ENCODE assay signal across 8 mouse cellular contexts in genomic region chr4:59548560-59549174, GRCm38 (mm10). TPM values are rescaled to one million over a fixed set of nuclear protein-coding genes. Genes with fewer than 3 reads are reported as not detected.
DNase-seq lines count a peak whose midpoint lies in the region; ATAC-seq and TF ChIP-seq lines count a peak whose summit lies in the region.

No protein-coding gene starts in this region.

- H3K4me2 ChIP-seq in heart, embryonic 12.5 days = peak overlapping the region; percentile 87
- peak overlapping the region; percentile 68 for H3K4me2 ChIP-seq in kidney, embryonic 16.5 days (replicated peaks; ENCODE audit: low read depth, low read length)
- H3K4me2 ChIP-seq in liver, embryonic 12.5 days = peak overlapping the region; percentile 83
- H3K4me2 ChIP-seq in stomach, postnatal 0 days (replicated peaks; ENCODE audit: low read depth) = peak overlapping the region; percentile 58

- WGBS in heart, embryonic 12.5 days = under 1% methylated on average over 70 of the region's 83 CpGs
- WGBS in kidney, embryonic 16.5 days = under 1% methylated on average over 73 of the region's 83 CpGs
- WGBS in liver, embryonic 12.5 days (ENCODE audit: insufficient replicate concordance) = under 1% methylated on average over 76 of the region's 83 CpGs
- under 1% methylated on average over 67 of the region's 83 CpGs for WGBS in stomach, postnatal 0 days

- H3K27ac ChIP-seq in bone marrow macrophage, adult 2 months (ENCODE audit: insufficient read depth, low read depth, low read length) = peak overlapping the region; percentile 95
- peak overlapping the region; percentile 95 for H3K27ac ChIP-seq in heart, embryonic 12.5 days (ENCODE audit: poor library complexity, severe bottlenecking)
- peak overlapping the region; percentile 93 for H3K27ac ChIP-seq in kidney, embryonic 16.5 days (ENCODE audit: low read length)
- peak overlapping the region; percentile 100 for H3K27ac ChIP-seq in liver, embryonic 12.5 days
- H3K27ac ChIP-seq in stomach, postnatal 0 days (replicated peaks) = peak overlapping the region; percentile 99

- ATAC-seq in CD4-positive, CD25-positive, alpha-beta regulatory T cell, adult 4 months = peak; percentile 65
- ATAC-seq in erythroblast, adult 5-6 weeks (replicated peaks; ENCODE audit: low FRiP score, poor library complexity, severe bottlenecking) = peak; percentile 62
- peak; percentile 84 for ATAC-seq in heart, embryonic 12.5 days (ENCODE audit: insufficient number of reproducible peaks, low FRiP score)
- ATAC-seq in kidney, embryonic 16.5 days (ENCODE audit: low FRiP score, low TSS enrichment) = peak; percentile 84
- ATAC-seq in liver, embryonic 12.5 days = peak; percentile 71
- peak; percentile 79 for ATAC-seq in stomach, postnatal 0 days (ENCODE audit: low FRiP score, low TSS enrichment)

- peak; percentile 67 to 78 for DNase-seq in natural killer cell, adult 2 months (ENCODE audit: low spot score in 2 of 2)
- DNase-seq in stomach, postnatal 0 days (ENCODE audit: low spot score) = peak; percentile 87

- no peak for TF ChIP-seq POLR2A in bone marrow macrophage, adult 2 months (IDR thresholded peaks at IDR 0.05; ENCODE audit: borderline replicate concordance, low read depth, low read length)

- no peaks in the 10 kb centered on the region for H3K27me3 ChIP-seq in heart, embryonic 12.5 days (replicated peaks)
- no peaks in the 10 kb centered on the region for H3K27me3 ChIP-seq in kidney, embryonic 16.5 days (ENCODE audit: insufficient read depth, low read length)
- H3K27me3 ChIP-seq in liver, embryonic 12.5 days (replicated peaks) = no peaks in the 10 kb centered on the region
- H3K27me3 ChIP-seq in stomach, postnatal 0 days (ENCODE audit: control insufficient read depth, insufficient read depth, low read length) = no peaks in the 10 kb centered on the region

- peak overlapping the region; percentile 95 for H3K4me3 ChIP-seq in bone marrow macrophage, adult 2 months (ENCODE audit: insufficient read depth, low read length)
- peak overlapping the region; percentile 94 for H3K4me3 ChIP-seq in heart, embryonic 12.5 days
- H3K4me3 ChIP-seq in kidney, embryonic 16.5 days (ENCODE audit: low read length) = peak overlapping the region; percentile 98
- H3K4me3 ChIP-seq in liver, embryonic 12.5 days = peak overlapping the region; percentile 95
- H3K4me3 ChIP-seq in stomach, postnatal 0 days (ENCODE audit: low read depth, low read length) = peak overlapping the region; percentile 98

- peak overlapping the region; percentile 95 for H3K9ac ChIP-seq in heart, embryonic 12.5 days
- peak overlapping the region; percentile 98 for H3K9ac ChIP-seq in kidney, embryonic 16.5 days (replicated peaks; ENCODE audit: low read length)
- peak overlapping the region; percentile 100 for H3K9ac ChIP-seq in liver, embryonic 12.5 days
- peak overlapping the region; percentile 96 for H3K9ac ChIP-seq in stomach, postnatal 0 days (ENCODE audit: low read length)

- TF ChIP-seq CTCF in bone marrow macrophage, adult 2 months (IDR thresholded peaks at IDR 0.05; ENCODE audit: low read depth, low read length) = no peak
- no peak for TF ChIP-seq CTCF in stomach, postnatal 0 days (IDR thresholded peaks at IDR 0.05; ENCODE audit: low read depth)

- H3K36me3 ChIP-seq in heart, embryonic 12.5 days = no peaks in the 10 kb centered on the region
- H3K36me3 ChIP-seq in kidney, embryonic 16.5 days (ENCODE audit: insufficient read depth, low read length) = no peaks in the 10 kb centered on the region
- no peaks in the 10 kb centered on the region for H3K36me3 ChIP-seq in liver, embryonic 12.5 days
- H3K36me3 ChIP-seq in stomach, postnatal 0 days (ENCODE audit: control insufficient read depth, insufficient read depth, low read length) = no peaks in the 10 kb centered on the region

- peaks cover 14% of the 10 kb centered on the region for H3K4me1 ChIP-seq in bone marrow macrophage, adult 2 months (ENCODE audit: control insufficient read depth, insufficient read depth, low read length)
- H3K4me1 ChIP-seq in heart, embryonic 12.5 days (replicated peaks) = peaks cover 10% of the 10 kb centered on the region
- H3K4me1 ChIP-seq in kidney, embryonic 16.5 days (ENCODE audit: insufficient read depth, low read length) = peaks cover 25% of the 10 kb centered on the region
- peaks cover 47% of the 10 kb centered on the region for H3K4me1 ChIP-seq in liver, embryonic 12.5 days
- H3K4me1 ChIP-seq in stomach, postnatal 0 days (replicated peaks; ENCODE audit: control insufficient read depth, insufficient read depth) = no peaks in the 10 kb centered on the region

- H3K9me3 ChIP-seq in heart, embryonic 12.5 days (replicated peaks) = no peaks in the 10 kb centered on the region
- no peaks in the 10 kb centered on the region for H3K9me3 ChIP-seq in kidney, embryonic 16.5 days (ENCODE audit: low read length)
- H3K9me3 ChIP-seq in liver, embryonic 12.5 days (replicated peaks) = no peaks in the 10 kb centered on the region
- H3K9me3 ChIP-seq in stomach, postnatal 0 days (ENCODE audit: control insufficient read depth, low read length) = no peaks in the 10 kb centered on the region

- no peak for TF ChIP-seq EP300 in stomach, postnatal 0 days (optimal IDR thresholded peaks at IDR 0.05)

RNA-seq across cellular contexts. Expression of gene Ptbp3, which starts 0.5 kb away (rescaled TPM):
- 10 to 100 TPM; 86.1 to 97.5 TPM for polyA plus RNA-seq in CD4-positive, CD25-positive, alpha-beta regulatory T cell, adult 4 months (2017; shearing (Covaris generic))
- 139 and 159 TPM in 2 replicates for polyA plus RNA-seq in bone marrow macrophage, adult 2 months (2012; ENCODE audit: insufficient read depth, insufficient read length, missing spikeins)
- total RNA-seq in erythroblast, adult 5-6 weeks (2015; ENCODE audit: low replicate concordance) = 230 and 233 TPM in 2 replicates
- 229 and 276 TPM in 2 replicates for total RNA-seq in erythroblast, adult 5-6 weeks (2017; ENCODE audit: low replicate concordance)
- polyA plus RNA-seq in heart, embryonic 12.5 days (2016; fragmentation: Nextera tagmentation; extraction: Ambion mirVana) = 45.3 and 46.4 TPM in 2 replicates
- 68.0 and 74.3 TPM in 2 replicates for polyA plus RNA-seq in kidney, embryonic 16.5 days (2015; fragmentation: Nextera tagmentation; extraction: Ambion mirVana)
- polyA plus RNA-seq in liver, embryonic 12.5 days (2016; fragmentation: Nextera tagmentation; extraction: Ambion mirVana) = 60.2 and 62.6 TPM in 2 replicates
- 34.3 and 34.8 TPM in 2 replicates for polyA plus RNA-seq in stomach, postnatal 0 days (2015; fragmentation: Nextera tagmentation; extraction: Ambion mirVana)

RNA-seq across cellular contexts. Expression of gene Hsdl2, which starts 32.7 kb away (rescaled TPM):
- polyA plus RNA-seq in CD4-positive, CD25-positive, alpha-beta regulatory T cell, adult 4 months (2017; shearing (Covaris generic)) = 10 to 100 TPM; 35.2 to 42.3 TPM
- 17.1 and 24.6 TPM in 2 replicates for polyA plus RNA-seq in bone marrow macrophage, adult 2 months (2012; ENCODE audit: insufficient read depth, insufficient read length, missing spikeins)
- total RNA-seq in erythroblast, adult 5-6 weeks (2015; ENCODE audit: low replicate concordance) = 14.6 and 15.7 TPM in 2 replicates
- 8.9 and 13.2 TPM in 2 replicates for total RNA-seq in erythroblast, adult 5-6 weeks (2017; ENCODE audit: low replicate concordance)
- polyA plus RNA-seq in heart, embryonic 12.5 days (2016; fragmentation: Nextera tagmentation; extraction: Ambion mirVana) = 37.7 and 40.1 TPM in 2 replicates
- 25.5 and 29.3 TPM in 2 replicates for polyA plus RNA-seq in kidney, embryonic 16.5 days (2015; fragmentation: Nextera tagmentation; extraction: Ambion mirVana)
- polyA plus RNA-seq in liver, embryonic 12.5 days (2016; fragmentation: Nextera tagmentation; extraction: Ambion mirVana) = 18.8 TPM in 2 replicates
- 47.8 and 49.4 TPM in 2 replicates for polyA plus RNA-seq in stomach, postnatal 0 days (2015; fragmentation: Nextera tagmentation; extraction: Ambion mirVana)

Comparison
In these comparisons a context has a peak if more than half of its experiments do, and no peak if none do; other contexts are left out.
1. Peak in every context shown above with its lines: DNase-seq, ATAC-seq, H3K4me3 ChIP-seq and H3K27ac ChIP-seq.